Mouse (Mus musculus) embryonic facial prominence, embryonic 14.5 days (tissue): Measurements from ENCODE around the gene 4930579F01Rik. TPM values are rescaled to one million over a fixed set of nuclear protein-coding genes. Genes with fewer than 3 reads are reported as not detected.

ENCODE experiments used
- ATAC-seq: fragments of 200-750 bp; cut with Nextera tagmentation; 2 replicates; pipeline ENCODE4 v1.8.0; 2017; ENCODE audit warnings: low read depth, moderate number of reproducible peaks, moderate TSS enrichment
- DNase-seq: peaks from one replicate; pipeline ENCODE4 v3.0.0-alpha.2; 2015; ENCODE audit warnings: low spot score
- H3K27ac ChIP-seq: fragments of 300-500 bp; sonication (generic); replicated peaks from 2 replicates; pipeline ENCODE4 v1.5.1; 2014; ENCODE audit warnings: low read depth, mild to moderate bottlenecking, low read length, moderate library complexity
- H3K27me3 ChIP-seq: fragments of 300-500 bp; sonication (generic); replicated peaks from 2 replicates; pipeline ENCODE4 v1.6.1; 2014; ENCODE audit warnings: low read length; ENCODE audit not compliant: control insufficient read depth, insufficient read depth
- H3K36me3 ChIP-seq: fragments of 300-500 bp; sonication (generic); 2 replicates; pipeline ENCODE4 v1.6.1; 2014; ENCODE audit warnings: low read length, mixed read lengths; ENCODE audit not compliant: control insufficient read depth, insufficient read depth
- H3K4me1 ChIP-seq: fragments of 300-500 bp; sonication (generic); 2 replicates; pipeline ENCODE4 v1.6.1; 2014; ENCODE audit warnings: antibody characterized with exemption, low read length; ENCODE audit not compliant: control insufficient read depth, insufficient read depth
- H3K4me2 ChIP-seq: fragments of 300-500 bp; sonication (generic); 2 replicates; pipeline ENCODE4 v1.6.1; 2014; ENCODE audit warnings: low read depth, mild to moderate bottlenecking, low read length, moderate library complexity, mixed read lengths
- H3K4me3 ChIP-seq: fragments of 300-500 bp; sonication (generic); 2 replicates; pipeline ENCODE4 v1.5.1; 2014; ENCODE audit warnings: low read depth, mild to moderate bottlenecking, low read length
- H3K9ac ChIP-seq: fragments of 300-500 bp; sonication (generic); 2 replicates; pipeline ENCODE4 v1.6.1; 2014; ENCODE audit warnings: low read depth, mild to moderate bottlenecking, low read length, moderate library complexity, mixed read lengths
- H3K9me3 ChIP-seq: fragments of 300-500 bp; sonication (generic); 2 replicates; pipeline ENCODE4 v1.6.1; 2016; ENCODE audit warnings: low read length; ENCODE audit not compliant: control insufficient read depth
- WGBS: fragments of 180-500 bp; shearing (Covaris S2); extraction: QIAGEN DNeasy Blood & Tissue Kit; methylation state at CpG from one replicate; pipeline ENCODE4 v1.1.7; 2014; 5-methylcytosine and 5-hydroxymethylcytosine counted together
- polyA plus RNA-seq: library from polyadenylated mRNA; unstranded; fragments of >200 nt; fragmentation: Nextera tagmentation; extraction: Ambion mirVana; gene quantifications from 2 replicates; pipeline ENCODE4 v1.2.1, GENCODE M21; 2014

The 4930579F01Rik gene
- polyA plus RNA-seq, 1 experiment from 2014 or later = not detected

GRCm38 (mm10) chr3:138210432-138211075, 16.9 kb upstream of the 4930579F01Rik start:
- Histone ChIP-seq H3K4me2 (no peak overlapping the region), H3K4me3 (no peak overlapping the region), H3K4me1 (no peaks in the 10 kb centered on the region; the same call in 1 of the 2 replicates), H3K9me3 (no peaks in the 10 kb centered on the region), H3K36me3 (no peaks in the 10 kb centered on the region), H3K27ac (no peak overlapping the region), H3K27me3 (no peaks in the 10 kb centered on the region), H3K9ac (no peak overlapping the region)
- DNase-seq (no peak), ATAC-seq (no peak)
- 84% methylated on average over 5 of the region's 5 CpGs for WGBS

DNA sequence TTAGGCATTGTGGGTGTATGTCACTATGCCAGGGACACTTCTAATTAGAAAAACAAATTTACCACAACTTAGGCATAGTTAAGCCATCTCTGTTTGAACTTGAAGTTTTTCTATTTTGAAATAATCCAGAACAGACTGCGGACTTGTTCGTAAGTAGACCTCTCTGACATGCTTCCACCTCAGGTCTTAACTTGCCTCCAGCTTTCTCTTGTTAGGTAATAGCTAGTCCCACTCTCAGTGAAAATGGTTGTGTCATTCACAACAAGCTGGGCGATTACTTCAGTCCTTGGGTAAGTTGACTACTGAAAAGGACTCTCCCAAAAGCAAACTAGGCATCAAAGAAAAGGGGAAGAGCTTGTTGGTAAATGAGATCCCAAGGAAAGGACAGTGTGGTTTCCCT, 15.2 kb upstream of the 4930579F01Rik start:
- H3K9me3 ChIP-seq = 0 out of 2 replicates have a peak, but pooled peaks cover 2% of the 10 kb centered on the region
- H3K4me2 ChIP-seq = no peak overlapping the region
- no peak overlapping the region for H3K4me3 ChIP-seq
- no peaks in the 10 kb centered on the region for H3K36me3 ChIP-seq
- no peak overlapping the region for H3K9ac ChIP-seq
- WGBS = 71% methylated on average over 3 of the region's 3 CpGs
- ATAC-seq (no peak), DNase-seq (no peak)
- no peaks in the 10 kb centered on the region for H3K4me1 ChIP-seq
- H3K27ac ChIP-seq = no peak overlapping the region
- H3K27me3 ChIP-seq = no peaks in the 10 kb centered on the region

DNA sequence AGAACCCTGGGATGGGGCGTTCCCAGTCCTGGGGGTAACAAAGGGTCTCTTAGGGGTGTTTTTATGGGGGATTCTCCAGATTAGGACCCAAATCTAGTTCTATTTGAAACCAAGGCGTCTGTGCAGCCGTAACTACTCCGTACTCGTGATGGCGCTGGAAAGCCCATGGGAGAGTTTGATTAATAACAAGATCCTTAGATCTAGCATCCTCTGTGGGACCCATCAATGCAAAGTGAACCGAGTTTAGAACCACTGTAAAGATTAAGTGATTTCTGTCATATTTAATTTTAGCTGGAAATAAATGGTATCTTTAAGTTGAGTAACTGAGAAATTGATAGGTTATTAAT, 5.1 kb upstream of the 4930579F01Rik start:
- H3K27ac ChIP-seq = no peak overlapping the region
- ATAC-seq (0 out of 2 replicates have a peak, but pooled peaks have one; percentile 18), DNase-seq (no peak)
- H3K4me1 ChIP-seq = no peaks in the 10 kb centered on the region
- no peaks in the 10 kb centered on the region for H3K36me3 ChIP-seq
- H3K9me3 ChIP-seq = no peaks in the 10 kb centered on the region
- H3K4me3 ChIP-seq = no peak overlapping the region
- WGBS = 81% methylated on average over 7 of the region's 7 CpGs
- no peaks in the 10 kb centered on the region for H3K27me3 ChIP-seq
- no peak overlapping the region for H3K9ac ChIP-seq
- H3K4me2 ChIP-seq = peak overlapping the region; percentile 41

- Histone ChIP-seq H3K4me3 (peak overlapping the region; percentile 12; the same call in 1 of the 2 replicates), H3K36me3 (no peaks in the 10 kb centered on the region), H3K27me3 (no peaks in the 10 kb centered on the region), H3K4me2 (peak overlapping the region; percentile 41), H3K9ac (0 out of 2 replicates have a peak overlapping the region, but pooled peaks have one; percentile 47), H3K4me1 (no peaks in the 10 kb centered on the region), H3K9me3 (no peaks in the 10 kb centered on the region), H3K27ac (no peak overlapping the region)
- WGBS = 25% methylated on average over 20 of the region's 20 CpGs
- ATAC-seq = peak; percentile 88
- DNase-seq = peak; percentile 94
Observed at GRCm38 (mm10) chr3:138197973-138198721, 4.5 kb upstream of the 4930579F01Rik start.

- H3K9ac ChIP-seq = no peak overlapping the region
- H3K4me1 ChIP-seq = no peaks in the 10 kb centered on the region
- H3K4me2 ChIP-seq = peak overlapping the region; percentile 41
- no peak overlapping the region for H3K27ac ChIP-seq
- no peak overlapping the region for H3K4me3 ChIP-seq
- H3K36me3 ChIP-seq = no peaks in the 10 kb centered on the region
- no peaks in the 10 kb centered on the region for H3K27me3 ChIP-seq
- peak; percentile 57 for ATAC-seq
- no peak for DNase-seq
- WGBS = 52% methylated on average over 9 of the region's 9 CpGs
- no peaks in the 10 kb centered on the region for H3K9me3 ChIP-seq
Observed at GRCm38 (mm10) chr3:138197556-138197955, 3.9 kb upstream of the 4930579F01Rik start.

DNA sequence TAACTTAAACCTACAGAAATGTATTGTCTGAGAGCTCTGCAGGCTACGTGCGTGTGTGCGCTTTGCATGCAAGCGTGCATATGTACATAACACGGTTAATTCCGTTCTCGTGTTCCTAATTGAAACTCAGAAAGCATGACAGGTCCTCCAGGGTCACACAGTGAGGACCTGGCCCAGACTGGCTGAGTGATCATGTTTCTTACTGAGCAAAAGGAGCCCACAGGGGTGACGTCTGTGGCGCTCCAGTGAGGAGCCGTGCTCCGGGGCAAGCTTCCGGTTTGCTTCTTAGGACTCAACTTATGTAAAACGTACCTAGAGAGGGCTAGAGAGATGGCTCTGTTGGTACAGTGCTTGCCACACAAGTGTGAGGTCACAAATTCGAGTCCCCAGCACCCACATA, 3.5 kb upstream of the 4930579F01Rik start:
- ATAC-seq = no peak; the same call in 1 of the 2 replicates
- 68% methylated on average over 14 of the region's 14 CpGs for whole genome bisulfite sequencing
- Histone ChIP-seq H3K9ac (no peak overlapping the region), H3K27ac (no peak overlapping the region), H3K27me3 (no peaks in the 10 kb centered on the region), H3K4me3 (no peak overlapping the region), H3K36me3 (no peaks in the 10 kb centered on the region), H3K4me1 (no peaks in the 10 kb centered on the region), H3K9me3 (no peaks in the 10 kb centered on the region), H3K4me2 (peak overlapping the region; percentile 41; the same call in 1 of the 2 replicates)
- DNase-seq = no peak

DNA sequence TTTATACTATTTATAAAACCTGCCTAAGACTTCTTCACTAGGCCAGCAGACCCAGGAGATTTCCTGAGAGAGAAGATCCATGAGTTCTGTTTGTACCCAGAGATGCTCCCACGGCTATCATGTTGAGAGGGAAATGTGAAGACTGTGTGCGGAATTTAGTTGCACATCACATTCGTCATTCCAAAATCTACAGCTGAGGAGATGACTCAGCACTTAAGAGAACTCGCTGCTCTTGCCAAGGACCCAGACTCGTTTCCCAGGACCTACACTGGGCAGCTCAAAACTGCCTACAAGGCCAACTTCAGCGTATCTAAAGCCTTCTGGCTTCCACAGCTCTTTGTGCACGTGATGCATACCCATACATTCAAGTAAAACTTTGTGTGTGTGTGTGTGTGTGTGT, 1.4 kb downstream of the 4930579F01Rik start:
- Histone ChIP-seq H3K4me3 (no peak overlapping the region), H3K9me3 (no peaks in the 10 kb centered on the region), H3K4me1 (no peaks in the 10 kb centered on the region), H3K36me3 (no peaks in the 10 kb centered on the region), H3K9ac (no peak overlapping the region), H3K4me2 (no peak overlapping the region), H3K27me3 (no peaks in the 10 kb centered on the region), H3K27ac (no peak overlapping the region)
- ATAC-seq = no peak
- WGBS = 78% methylated on average over 7 of the region's 7 CpGs
- DNase-seq = no peak

- no peak for DNase-seq
- no peaks in the 10 kb centered on the region for H3K27me3 ChIP-seq
- H3K27ac ChIP-seq = no peak overlapping the region
- no peak overlapping the region for H3K4me2 ChIP-seq
- H3K9ac ChIP-seq = no peak overlapping the region
- 89% methylated on average over 26 of the region's 26 CpGs for whole genome bisulfite sequencing
- H3K4me1 ChIP-seq = no peaks in the 10 kb centered on the region
- H3K4me3 ChIP-seq = no peak overlapping the region
- no peaks in the 10 kb centered on the region for H3K9me3 ChIP-seq
- no peaks in the 10 kb centered on the region for H3K36me3 ChIP-seq
- no peak for ATAC-seq
Observed at GRCm38 (mm10) chr3:138185995-138186930, 7.4 kb downstream of the 4930579F01Rik start.
